Mouse (Mus musculus) hindbrain, embryonic 12.5 days (tissue): Measurements from ENCODE around the gene Gstm1. TPM values are rescaled to one million over a fixed set of nuclear protein-coding genes. Genes with fewer than 3 reads are reported as not detected.
"Not testable (repeated sequence)": the region's sequence is repeated elsewhere in the genome, so short reads cannot be mapped to it uniquely, and the experiment has no call there.

Experiments used
- ATAC-seq: fragments of 200-750 bp; cut with Nextera tagmentation; 2 replicates; pipeline ENCODE4 v1.8.0; 2017; ENCODE audit warnings: moderate TSS enrichment; ENCODE audit not compliant: low FRiP score
- H3K27ac ChIP-seq: fragments of 300-500 bp; sonication (generic); 2 replicates; pipeline ENCODE4 v1.5.1; 2016; ENCODE audit warnings: mild to moderate bottlenecking
- H3K27me3 ChIP-seq: fragments of 300-500 bp; sonication (generic); 2 replicates; pipeline ENCODE4 v1.6.1; 2016; ENCODE audit warnings: mild to moderate bottlenecking
- H3K36me3 ChIP-seq: fragments of 300-500 bp; sonication (generic); 2 replicates; pipeline ENCODE4 v1.6.1; 2016; ENCODE audit warnings: mild to moderate bottlenecking
- H3K4me1 ChIP-seq: fragments of 300-500 bp; sonication (generic); 2 replicates; pipeline ENCODE4 v1.6.1; 2016
- H3K4me2 ChIP-seq: fragments of 300-500 bp; sonication (generic); replicated peaks from 2 replicates; pipeline ENCODE4 v1.6.1; 2016; ENCODE audit warnings: mild to moderate bottlenecking
- H3K4me3 ChIP-seq: fragments of 300-500 bp; sonication (generic); 2 replicates; pipeline ENCODE4 v1.5.1; 2016; ENCODE audit warnings: mild to moderate bottlenecking
- H3K9ac ChIP-seq: fragments of 300-500 bp; sonication (generic); 2 replicates; pipeline ENCODE4 v1.6.1; 2016; ENCODE audit warnings: mild to moderate bottlenecking, moderate library complexity
- H3K9me3 ChIP-seq: fragments of 300-500 bp; sonication (generic); replicated peaks from 2 replicates; pipeline ENCODE4 v1.6.1; 2016; ENCODE audit warnings: mild to moderate bottlenecking
- WGBS: fragments of 180-500 bp; shearing (Covaris S2); methylation state at CpG from one replicate; pipeline ENCODE4 v1.1.7; 2016; 5-methylcytosine and 5-hydroxymethylcytosine counted together
- polyA plus RNA-seq: library from polyadenylated mRNA; unstranded; fragments of >200 nt; fragmentation: Nextera tagmentation; extraction: Ambion mirVana; gene quantifications from 2 replicates; pipeline ENCODE4 v1.2.1, GENCODE M21; 2016

Gene Gstm1
- polyA plus RNA-seq, 1 experiment from 2014 or later, result 26.8 TPM

DNA sequence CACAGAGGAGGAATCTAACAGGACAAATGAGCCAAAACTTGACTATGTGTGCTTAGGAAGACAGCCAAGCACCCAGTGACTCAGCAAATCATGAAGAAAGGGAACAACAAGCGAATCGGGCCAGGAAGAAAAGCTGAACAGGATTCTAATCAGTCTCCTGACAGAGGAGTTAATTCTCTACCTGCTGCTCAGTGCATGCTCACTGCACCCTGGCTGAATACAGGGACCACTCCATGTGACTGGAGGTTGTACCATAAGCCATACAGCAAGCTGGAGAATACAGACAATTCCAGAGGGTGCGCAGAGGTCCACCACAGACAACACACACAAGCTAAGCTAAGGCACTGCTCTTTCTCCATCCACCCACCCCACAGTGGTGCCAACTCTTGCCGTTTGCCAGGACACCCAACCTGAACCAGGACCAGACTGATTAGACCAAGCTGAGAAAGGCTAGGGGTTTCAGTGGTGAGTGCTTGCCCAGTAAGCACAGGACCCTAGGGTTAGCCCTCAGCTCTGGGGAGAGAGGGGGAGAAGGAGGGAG lies 4.4 kb downstream of the Gstm1 start:
- H3K4me3 ChIP-seq, result no peak overlapping the region
- ATAC-seq, result no peak
- no peaks in the 10 kb centered on the region; the same call in 1 of the 2 replicates for H3K27me3 ChIP-seq
- no peak overlapping the region for H3K27ac ChIP-seq
- 89% methylated on average over 4 of the region's 4 CpGs for WGBS
- H3K4me2 ChIP-seq, result no peak overlapping the region
- no peaks in the 10 kb centered on the region for H3K9me3 ChIP-seq
- no peaks in the 10 kb centered on the region for H3K36me3 ChIP-seq
- no peak overlapping the region for H3K9ac ChIP-seq
- H3K4me1 ChIP-seq, result peaks cover 15% of the 10 kb centered on the region

DNA sequence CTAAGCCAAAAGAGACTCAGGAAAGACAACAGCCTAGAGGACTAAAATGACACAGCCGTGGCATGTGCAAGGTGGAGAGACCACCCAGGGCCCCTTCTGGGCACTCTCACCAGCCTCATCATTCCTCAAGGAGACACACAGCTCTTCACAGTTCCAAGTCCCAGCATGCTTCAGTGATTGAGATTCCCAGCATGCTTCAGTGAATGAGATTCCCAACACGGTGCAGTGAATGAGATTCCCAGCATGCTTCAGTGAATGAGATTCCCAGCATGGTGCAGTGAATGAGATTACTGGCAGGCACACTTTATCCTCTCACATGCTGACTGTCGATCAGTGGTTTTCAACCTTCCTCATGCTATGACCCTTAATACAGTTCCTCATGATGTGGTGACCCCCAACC lies 6.2 kb downstream of the Gstm1 start:
- no peak overlapping the region for H3K9ac ChIP-seq
- H3K27me3 ChIP-seq, result no peaks in the 10 kb centered on the region
- ATAC-seq, result peak; percentile 53
- H3K9me3 ChIP-seq, result no peaks in the 10 kb centered on the region
- peaks cover 3% of the 10 kb centered on the region; the same call in 1 of the 2 replicates for H3K4me1 ChIP-seq
- H3K27ac ChIP-seq, result no peak overlapping the region
- no peaks in the 10 kb centered on the region for H3K36me3 ChIP-seq
- 35% methylated on average over 3 of the region's 3 CpGs for WGBS
- H3K4me3 ChIP-seq, result no peak overlapping the region
- no peak overlapping the region for H3K4me2 ChIP-seq

DNA sequence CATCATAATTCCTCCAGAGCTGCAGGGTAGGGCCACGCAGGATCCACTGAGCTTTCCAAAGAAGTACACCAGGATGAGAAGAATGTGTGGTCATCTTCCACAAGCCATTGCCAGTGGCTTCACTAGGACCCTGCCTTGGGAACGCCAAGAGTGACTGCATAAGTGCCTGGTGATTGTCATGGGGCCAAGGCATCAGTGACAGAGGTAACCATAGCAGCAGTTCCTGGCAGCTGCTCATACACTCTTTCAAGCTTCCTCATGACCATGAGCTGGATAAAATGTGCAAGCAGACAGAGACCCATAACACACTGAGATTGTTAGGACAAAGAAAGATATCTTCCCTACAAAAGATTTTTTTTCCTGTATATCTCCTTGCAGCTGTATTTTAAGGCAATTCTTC lies 7.5 kb downstream of the Gstm1 start:
- H3K9ac ChIP-seq, result no peak overlapping the region
- 75% methylated on average over 2 of the region's 2 CpGs for WGBS
- no peak for ATAC-seq

DNA sequence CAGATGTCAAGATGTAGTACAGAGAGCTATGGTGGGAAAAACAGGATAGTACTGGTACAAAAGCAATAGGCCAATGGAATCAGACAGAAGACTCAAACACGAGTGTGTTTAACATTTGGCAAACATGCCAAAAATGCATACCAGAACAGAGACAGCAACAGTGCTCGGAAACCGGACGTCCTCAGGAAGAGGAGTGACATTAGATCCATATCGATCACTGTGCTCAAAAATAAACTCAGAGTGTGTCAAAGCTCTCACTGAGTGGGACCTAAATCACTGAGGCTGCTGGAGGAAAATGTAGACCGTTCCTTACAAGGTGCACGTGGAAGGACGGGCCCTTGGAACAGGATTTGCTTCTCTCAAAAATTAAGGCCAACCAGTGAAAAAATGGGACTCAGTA lies 15.8 kb downstream of the Gstm1 start:
- H3K4me1 ChIP-seq, result no peaks in the 10 kb centered on the region
- no peak overlapping the region for H3K9ac ChIP-seq
- no peak overlapping the region for H3K4me3 ChIP-seq
- WGBS, result 82% methylated on average over 8 of the region's 8 CpGs
- H3K4me2 ChIP-seq, result no peak overlapping the region
- no peaks in the 10 kb centered on the region for H3K36me3 ChIP-seq
- H3K9me3 ChIP-seq, result no peaks in the 10 kb centered on the region
- no peak overlapping the region for H3K27ac ChIP-seq
- ATAC-seq, result no peak
- H3K27me3 ChIP-seq, result no peaks in the 10 kb centered on the region

More for the DNA sequence above, 7.5 kb downstream of the Gstm1 start:
- no peak overlapping the region for H3K4me3 ChIP-seq
- peaks cover 3% of the 10 kb centered on the region; the same call in 1 of the 2 replicates for H3K4me1 ChIP-seq
- H3K27me3 ChIP-seq, result no peaks in the 10 kb centered on the region
- no peak overlapping the region for H3K4me2 ChIP-seq
- no peaks in the 10 kb centered on the region for H3K9me3 ChIP-seq
- H3K36me3 ChIP-seq, result no peaks in the 10 kb centered on the region
- H3K27ac ChIP-seq, result no peak overlapping the region

DNA sequence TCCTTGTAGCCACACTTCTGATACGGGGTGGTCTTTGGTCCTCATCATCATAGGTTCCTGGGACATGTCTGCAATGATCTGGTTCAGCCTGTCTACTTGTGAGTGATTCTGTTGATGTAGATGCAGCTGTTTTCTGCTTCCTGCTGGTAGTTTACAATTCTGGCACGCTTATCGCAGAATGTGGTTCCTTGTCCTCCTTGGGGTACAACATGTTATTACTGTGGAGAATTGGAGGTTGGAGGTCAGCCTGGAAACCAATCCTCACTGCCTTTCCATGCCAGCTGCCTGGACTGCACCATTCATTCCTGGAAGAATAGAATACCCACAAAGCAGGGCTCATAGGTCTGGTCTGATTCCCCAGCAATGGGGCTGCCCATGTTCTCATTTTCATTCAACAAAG lies 18.3 kb downstream of the Gstm1 start:
- H3K9me3 ChIP-seq, result no peaks in the 10 kb centered on the region
- no peak for ATAC-seq
- H3K27ac ChIP-seq, result no peak overlapping the region
- no peaks in the 10 kb centered on the region for H3K27me3 ChIP-seq
- H3K4me3 ChIP-seq, result no peak overlapping the region
- H3K4me1 ChIP-seq, result no peaks in the 10 kb centered on the region
- WGBS, result 82% methylated on average over 3 of the region's 3 CpGs
- H3K4me2 ChIP-seq, result no peak overlapping the region
- no peaks in the 10 kb centered on the region for H3K36me3 ChIP-seq
- no peak overlapping the region for H3K9ac ChIP-seq

DNA sequence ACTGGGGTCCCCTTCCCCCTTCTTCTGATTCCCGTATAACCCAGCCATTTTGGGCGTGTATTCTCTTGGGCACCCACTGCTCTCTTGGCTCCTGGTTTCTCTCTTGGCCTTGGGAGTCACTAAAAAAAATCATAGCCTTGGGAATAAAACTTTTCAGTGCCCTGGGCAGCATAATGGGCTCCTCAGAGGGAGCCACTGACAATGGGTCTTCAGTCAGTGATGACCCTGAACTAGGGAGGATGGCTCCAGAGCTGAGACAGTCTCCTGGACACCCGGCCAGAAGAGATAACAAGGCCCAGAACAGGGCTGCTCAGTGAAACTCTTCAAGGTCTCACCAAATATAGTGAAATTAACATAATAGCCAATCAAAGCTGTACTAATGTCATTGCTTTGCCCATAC lies 19.2 kb downstream of the Gstm1 start:
- no peak overlapping the region for H3K9ac ChIP-seq
- ATAC-seq, result no peak
- H3K9me3 ChIP-seq, result no peaks in the 10 kb centered on the region
- H3K4me2 ChIP-seq, result no peak overlapping the region
- no peak overlapping the region for H3K4me3 ChIP-seq
- WGBS, result 92% methylated on average over 3 of the region's 3 CpGs
- no peaks in the 10 kb centered on the region for H3K4me1 ChIP-seq
- H3K36me3 ChIP-seq, result no peaks in the 10 kb centered on the region
- H3K27ac ChIP-seq, result no peak overlapping the region
- no peaks in the 10 kb centered on the region for H3K27me3 ChIP-seq

DNA sequence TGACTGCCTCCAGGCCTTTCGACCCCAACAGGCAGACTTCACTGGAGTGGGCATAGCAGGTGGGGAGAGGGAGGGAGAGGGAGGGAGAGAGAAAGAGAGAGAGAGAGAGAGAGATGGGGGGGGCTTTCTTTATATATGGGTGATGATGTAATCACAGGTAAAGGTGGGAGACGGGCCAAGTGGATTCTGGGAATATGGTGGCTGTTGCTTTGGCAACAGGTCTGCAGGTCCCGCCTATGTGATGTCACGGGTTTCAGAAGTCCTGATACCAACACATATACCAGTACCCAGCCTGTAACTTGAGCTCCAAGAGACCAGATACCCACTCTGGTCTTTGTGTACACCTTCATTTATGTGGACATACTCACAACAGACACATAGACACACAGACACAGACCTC lies 21.2 kb downstream of the Gstm1 start:
- Histone ChIP-seq H3K4me2 (no peak overlapping the region), H3K9me3 (no peaks in the 10 kb centered on the region), H3K27ac (no peak overlapping the region), H3K36me3 (no peaks in the 10 kb centered on the region), H3K4me1 (no peaks in the 10 kb centered on the region), H3K9ac (no peak overlapping the region), H3K27me3 (no peaks in the 10 kb centered on the region), H3K4me3 (no peak overlapping the region)
- no peak for ATAC-seq
- 75% methylated on average over 4 of the region's 4 CpGs for WGBS

DNA sequence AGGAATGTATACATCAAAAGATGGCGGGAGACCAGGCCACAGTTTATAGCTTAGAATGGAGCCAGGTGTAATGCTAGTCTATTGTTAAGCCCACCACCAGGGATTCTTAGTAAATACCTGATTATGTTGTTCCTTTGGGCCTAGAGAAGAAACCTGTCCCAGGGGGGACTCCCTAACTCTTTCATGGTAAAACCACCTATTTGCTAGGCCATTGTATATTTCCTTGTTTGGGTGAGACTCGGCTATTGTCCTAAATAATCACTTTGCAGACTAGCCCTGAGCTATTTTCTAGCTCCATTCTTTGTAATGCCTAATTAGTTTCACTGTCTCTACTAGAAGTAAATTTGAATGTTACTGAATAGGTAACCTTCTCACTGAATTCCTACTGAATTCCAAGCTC lies 21.8 kb downstream of the Gstm1 start:
- not testable (repeated sequence) for H3K4me2 ChIP-seq, H3K4me3 ChIP-seq, H3K9ac ChIP-seq, H3K36me3 ChIP-seq, H3K9me3 ChIP-seq, H3K4me1 ChIP-seq, H3K27me3 ChIP-seq, H3K27ac ChIP-seq, ATAC-seq
- 78% methylated on average over 2 of the region's 2 CpGs for WGBS

DNA sequence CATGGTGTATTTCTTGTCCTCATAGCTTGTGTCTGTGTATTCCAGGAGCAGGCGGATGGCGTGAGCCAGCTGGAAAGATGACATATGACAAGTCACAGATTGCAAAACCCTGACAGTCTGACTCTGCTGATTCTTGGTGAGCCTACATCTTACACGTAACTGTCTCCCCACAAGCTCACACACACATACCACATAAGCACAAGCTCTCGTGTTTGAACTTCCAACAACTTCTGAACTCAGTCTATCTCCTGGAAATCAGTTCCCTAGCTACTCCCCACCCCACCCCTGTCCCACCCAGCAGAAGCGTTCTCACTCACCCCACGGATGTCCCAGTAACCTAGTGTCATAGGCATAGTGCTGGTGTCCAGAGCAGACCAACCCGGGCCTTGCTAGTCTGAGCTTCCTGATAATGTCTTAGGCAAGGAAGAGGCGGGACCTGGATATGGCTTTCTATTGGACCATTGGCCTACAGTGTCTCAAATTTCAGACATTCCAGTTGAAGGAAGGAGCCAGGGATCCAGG lies 31.7 kb downstream of the Gstm1 start, which contains the start of gene Gstm2:
Gene Gstm2, minus strand, starts transcription at position 413 of the 522 bp plus-strand sequence.
- Histone ChIP-seq H3K4me2 (no peak within 1 kb of the TSS), H3K36me3 (no peaks in the 10 kb centered on the region), H3K9me3 (no peaks in the 10 kb centered on the region), H3K27me3 (no peaks in the 10 kb centered on the region), H3K9ac (no peak within 1 kb of the TSS), H3K4me1 (no peaks in the 10 kb centered on the region), H3K4me3 (no peak within 1 kb of the TSS), H3K27ac (no peak within 1 kb of the TSS)
- ATAC-seq, result no peak
- WGBS, result 66% methylated on average over 8 of the region's 8 CpGs

DNA sequence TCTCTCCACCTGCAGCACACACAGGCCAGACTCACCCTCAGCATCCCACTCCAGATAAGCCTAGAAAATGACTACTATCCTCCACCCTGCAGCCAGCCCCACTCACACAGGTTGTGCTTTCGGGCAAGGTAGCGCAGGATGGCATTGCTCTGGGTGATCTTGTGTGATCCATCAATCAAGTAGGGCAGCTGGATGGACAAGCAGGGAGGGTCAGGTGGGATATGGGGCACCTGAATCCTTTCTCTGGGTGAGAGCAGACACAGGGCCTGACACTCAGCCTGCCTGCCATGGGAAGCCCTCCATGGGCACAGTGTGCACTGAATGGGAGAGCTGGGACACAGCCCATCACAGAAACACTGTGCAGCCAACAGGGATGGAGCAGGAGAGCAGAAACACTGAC lies 32.6 kb downstream of the Gstm1 start:
- not testable (repeated sequence) for H3K27ac ChIP-seq, ATAC-seq, H3K4me2 ChIP-seq, H3K4me3 ChIP-seq, H3K4me1 ChIP-seq, H3K27me3 ChIP-seq, H3K36me3 ChIP-seq, H3K9ac ChIP-seq, H3K9me3 ChIP-seq
- WGBS, result 100% methylated on average over 2 of the region's 2 CpGs

DNA sequence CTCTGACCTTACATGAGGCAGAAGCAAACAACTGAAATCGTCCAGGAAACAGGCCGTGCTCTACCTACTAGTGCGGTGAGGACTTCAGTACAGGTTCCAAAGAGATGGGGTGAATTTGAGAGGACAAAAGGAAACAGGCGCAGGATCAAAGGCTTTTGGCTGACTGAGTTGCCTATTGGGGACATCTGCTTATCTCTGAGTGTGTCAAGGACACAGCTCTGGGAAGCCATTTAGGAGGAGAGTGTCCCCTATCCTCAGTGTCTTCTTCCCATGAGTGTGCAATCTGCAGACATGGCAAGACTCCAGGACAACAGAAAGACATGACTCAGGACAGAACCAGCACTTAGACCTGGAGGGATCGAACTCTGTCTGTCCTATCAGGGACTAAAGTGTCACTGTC lies 33.3 kb downstream of the Gstm1 start:
- 87% methylated on average over 5 of the region's 5 CpGs for WGBS
- ATAC-seq, result no peak
- Histone ChIP-seq H3K9me3 (no peaks in the 10 kb centered on the region), H3K4me1 (no peaks in the 10 kb centered on the region), H3K4me2 (no peak overlapping the region), H3K4me3 (no peak overlapping the region), H3K27ac (no peak overlapping the region), H3K27me3 (no peaks in the 10 kb centered on the region), H3K36me3 (no peaks in the 10 kb centered on the region), H3K9ac (no peak overlapping the region)

DNA sequence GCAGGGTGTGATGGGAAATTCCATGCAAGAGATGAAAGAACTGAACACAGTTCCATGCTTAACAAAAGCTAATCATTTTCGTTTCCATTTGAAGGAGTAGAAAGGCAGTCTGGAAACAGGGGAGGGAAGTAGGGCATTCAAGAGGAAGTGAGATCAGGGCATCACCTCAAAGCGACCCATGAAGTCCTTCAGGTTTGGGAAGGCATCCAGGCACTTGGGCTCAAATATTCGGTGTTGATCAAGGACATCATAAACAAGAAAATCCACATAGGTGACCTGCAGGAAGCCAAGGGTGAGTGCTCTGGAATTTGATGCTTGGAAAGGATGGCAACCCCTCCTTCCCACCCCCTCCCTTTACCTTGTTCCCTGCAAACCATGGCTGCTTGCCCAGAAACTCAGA lies 34.0 kb downstream of the Gstm1 start:
- WGBS, result 66% methylated on average over 3 of the region's 3 CpGs
- no peaks in the 10 kb centered on the region for H3K27me3 ChIP-seq
- H3K9ac ChIP-seq, result no peak overlapping the region
- H3K36me3 ChIP-seq, result no peaks in the 10 kb centered on the region
- H3K4me2 ChIP-seq, result no peak overlapping the region
- no peak overlapping the region for H3K4me3 ChIP-seq
- H3K4me1 ChIP-seq, result no peaks in the 10 kb centered on the region
- no peaks in the 10 kb centered on the region for H3K9me3 ChIP-seq
- no peak for ATAC-seq
- H3K27ac ChIP-seq, result no peak overlapping the region

DNA sequence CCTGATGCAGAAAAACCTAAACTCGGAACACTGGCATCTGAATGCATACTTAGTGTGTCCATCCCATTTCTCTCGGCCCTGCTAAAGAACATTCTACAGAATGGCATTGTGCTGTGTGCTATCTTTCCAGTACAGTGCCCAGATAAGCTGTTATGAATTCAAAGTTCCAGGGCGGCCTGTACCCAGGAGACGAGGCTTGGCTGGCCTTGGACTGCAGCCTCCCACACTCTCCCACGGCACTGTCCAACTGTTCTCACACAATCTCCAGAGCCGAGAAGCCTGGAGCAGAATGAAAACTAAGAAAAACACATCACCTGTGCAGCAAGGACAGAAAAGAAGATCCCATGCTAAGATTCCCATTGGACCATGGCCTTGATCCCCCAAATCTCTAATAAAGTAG lies 35.0 kb downstream of the Gstm1 start:
- no peak overlapping the region for H3K4me3 ChIP-seq
- no peaks in the 10 kb centered on the region for H3K27me3 ChIP-seq
- no peak for ATAC-seq
- H3K36me3 ChIP-seq, result no peaks in the 10 kb centered on the region
- H3K4me2 ChIP-seq, result no peak overlapping the region
- H3K9ac ChIP-seq, result no peak overlapping the region
- WGBS, result 86% methylated on average over 6 of the region's 6 CpGs
- no peaks in the 10 kb centered on the region for H3K4me1 ChIP-seq
- no peak overlapping the region for H3K27ac ChIP-seq
- no peaks in the 10 kb centered on the region for H3K9me3 ChIP-seq
